Mouse (Mus musculus) inflammation-experienced regulatory T-cells (primary cell): ENCODE results near the gene Gm9507. TPM values are rescaled to one million over a fixed set of nuclear protein-coding genes. Genes with fewer than 3 reads are reported as not detected.

ENCODE experiments used
- polyA plus RNA-seq, 2 experiments: library from polyadenylated mRNA; unstranded; fragments of 100-300 nt; shearing (Covaris generic); gene quantifications; one replicate each; pipeline ENCODE4 v1.2.1; 2017

The Gm9507 gene
- polyA plus RNA-seq = not detected

DNA sequence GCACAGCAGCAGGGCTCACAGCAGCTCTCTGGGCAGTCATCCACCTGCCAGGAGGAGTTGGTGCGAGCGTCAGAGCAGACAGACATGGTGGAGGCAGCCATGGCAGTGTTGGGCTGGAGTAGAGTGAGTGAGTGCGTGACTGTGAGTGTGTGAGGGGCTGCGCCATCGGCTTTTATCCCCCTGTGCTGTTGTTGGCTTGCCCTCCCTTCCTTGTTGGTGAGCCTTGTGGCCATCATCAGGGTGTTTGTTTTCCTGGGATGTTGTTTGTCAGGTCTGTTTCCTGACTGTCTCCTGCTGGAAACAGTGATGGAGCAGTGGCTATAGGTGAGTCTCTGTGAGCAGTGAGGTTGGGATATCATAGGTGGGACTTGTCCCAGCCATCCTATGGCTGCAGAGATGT, at the start of gene Gm9507:
Gm9507 (minus strand) TSS at position 101 of the 400 bp plus-strand sequence.

DNA sequence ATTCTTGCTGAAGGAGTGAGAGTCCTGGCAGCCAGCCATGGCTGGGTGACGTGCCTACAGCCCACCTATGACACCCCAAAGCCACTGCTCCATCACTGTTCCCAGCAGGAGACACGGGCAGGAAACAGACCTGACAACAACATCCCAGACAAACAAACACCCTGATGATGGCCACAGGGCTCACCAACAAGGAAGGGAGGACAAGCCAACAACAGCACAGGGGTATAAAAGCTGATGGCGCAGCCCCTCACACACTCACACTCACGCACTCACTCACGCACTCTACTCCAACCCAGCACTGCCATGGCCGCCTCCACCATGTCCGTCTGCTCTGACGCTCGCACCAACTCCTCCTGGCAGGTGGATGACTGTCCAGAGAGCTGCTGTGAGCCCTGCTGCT, 40.9 kb upstream of the Gm9507 start, which contains the start of gene Gm10318:
Gm10318 (plus strand) TSS at position 301 of the 400 bp plus-strand sequence.

GRCm38 (mm10) chr10:77846503-77846902, 34.9 kb upstream of the Gm9507 start, which contains the start of gene Gm36176:
Gm36176 (plus strand) TSS chr10:77846803.

GRCm38 (mm10) chr10:77835647-77836046, 24.0 kb upstream of the Gm9507 start, which contains the start of gene Krtap10-10:
Krtap10-10 (plus strand) TSS chr10:77835947.

GRCm38 (mm10) chr10:77826951-77827350, 15.3 kb upstream of the Gm9507 start, which contains the start of gene Krtap10-4:
Krtap10-4 (minus strand) TSS chr10:77827095.

GRCm38 (mm10) chr10:77814382-77814781, 2.7 kb upstream of the Gm9507 start, which contains the start of gene Gm2696:
Gm2696 (plus strand) TSS chr10:77814682.

DNA sequence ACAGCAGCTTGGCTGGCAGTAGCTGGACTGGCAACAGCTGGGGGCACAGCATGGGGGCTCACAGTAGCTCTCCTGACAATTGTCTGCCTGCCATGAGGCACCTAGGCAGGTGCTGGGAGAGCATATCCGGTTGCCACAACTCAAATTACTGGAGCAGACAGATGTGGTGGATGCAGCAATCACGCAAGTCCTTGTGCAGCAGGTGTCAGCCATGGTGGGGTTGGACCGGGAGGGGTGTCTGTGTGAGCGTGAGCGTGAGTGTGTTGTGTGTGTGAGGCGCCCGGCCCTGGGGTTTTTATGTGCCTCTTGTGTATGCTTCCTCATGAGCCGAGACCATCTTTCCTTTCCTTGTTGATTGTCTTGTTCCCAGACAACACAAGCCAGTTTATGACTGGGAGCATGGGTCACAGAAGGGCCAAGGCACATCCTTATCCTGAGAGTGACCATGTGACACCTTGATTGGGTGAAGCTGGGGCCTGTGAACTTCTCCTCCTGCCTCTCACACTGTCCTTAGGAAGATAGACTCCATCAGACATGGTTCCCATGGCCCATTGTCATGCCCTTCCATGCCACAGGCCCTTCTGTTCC, 12.6 kb downstream of the Gm9507 start, which contains the start of gene Gm19668:
Gm19668 (minus strand) TSS at position 213 of the 588 bp plus-strand sequence.

GRCm38 (mm10) chr10:77794976-77795375, 16.7 kb downstream of the Gm9507 start, which contains the start of gene Gm9639:
Gm9639 (minus strand) TSS chr10:77795076.

DNA sequence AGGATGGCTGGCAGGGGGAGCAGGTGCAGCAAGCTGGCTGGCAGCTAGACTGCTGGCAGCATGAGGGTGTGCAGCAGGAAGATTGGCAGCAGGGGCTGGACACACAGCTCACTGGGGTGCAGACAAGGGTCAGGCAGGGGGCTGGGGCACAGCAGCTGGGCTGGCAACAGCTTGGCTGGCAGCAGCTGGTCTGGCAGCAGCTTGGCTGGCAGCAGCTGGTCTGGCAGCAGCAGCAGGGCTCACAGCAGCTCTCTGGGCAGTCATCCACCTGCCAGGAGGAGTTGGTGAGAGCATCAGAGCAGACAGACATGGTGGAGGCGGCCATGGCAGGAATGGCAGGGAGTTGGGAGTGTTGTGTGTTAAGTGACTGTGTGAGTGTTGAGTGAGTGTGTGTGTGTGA, 23.8 kb downstream of the Gm9507 start, which contains the start of gene Gm7137:
Gm7137 (minus strand) TSS at position 325 of the 400 bp plus-strand sequence.

DNA sequence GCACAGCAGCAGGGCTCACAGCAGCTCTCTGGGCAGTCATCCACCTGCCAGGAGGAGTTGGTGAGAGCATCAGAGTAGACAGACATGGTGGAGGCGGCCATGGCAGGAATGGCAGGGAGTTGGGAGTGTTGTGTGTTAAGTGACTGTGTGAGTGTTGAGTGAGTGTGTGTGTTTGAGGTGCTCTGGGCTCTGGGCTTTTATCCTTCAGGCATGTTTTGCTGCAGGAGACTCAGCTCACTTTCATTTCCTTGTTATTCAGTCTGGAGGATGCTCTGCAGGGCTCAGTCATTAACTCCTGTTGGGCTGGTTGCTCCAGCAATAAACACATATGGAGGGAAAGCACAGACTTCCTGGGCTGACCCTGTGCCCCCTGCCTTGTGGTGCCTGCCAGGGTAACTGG, 29.2 kb downstream of the Gm9507 start, which contains the start of gene Gm3250:
Gm3250 (minus strand) TSS at position 101 of the 400 bp plus-strand sequence.

DNA sequence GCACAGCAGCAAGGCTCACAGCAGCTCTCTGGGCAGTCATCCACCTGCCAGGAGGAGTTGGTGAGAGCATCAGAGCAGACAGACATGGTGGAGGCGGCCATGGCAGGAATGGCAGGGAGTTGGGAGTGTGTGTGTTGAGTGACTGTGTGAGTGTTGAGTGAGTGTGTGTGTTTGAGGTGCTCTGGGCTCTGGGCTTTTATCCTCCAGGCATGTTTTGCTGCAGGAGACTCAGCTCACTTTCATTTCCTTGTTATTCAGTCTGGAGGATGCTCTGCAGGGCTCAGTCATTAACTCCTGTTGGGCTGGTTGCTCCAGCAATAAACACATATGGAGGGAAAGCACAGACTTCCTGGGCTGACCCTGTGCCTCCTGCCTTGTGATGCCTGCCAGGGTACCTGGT, 34.8 kb downstream of the Gm9507 start, which contains the start of gene Gm7138:
Gm7138 (minus strand) TSS at position 101 of the 400 bp plus-strand sequence.

GRCm38 (mm10) chr10:77771225-77771624, 40.4 kb downstream of the Gm9507 start, which contains the start of gene Gm3238:
Gm3238 (minus strand) TSS chr10:77771325.

Other genes with a start within 250 kb of the Gm9507 start
- 100 to 1,000 TPM in 1 of 2 experiments, 10 to 100 TPM in 1; 89.0 to 125 TPM for gene Pttg1ip, start 230.1 kb downstream of the Gm9507 start, polyA plus RNA-seq
- gene Sumo3, start 205.7 kb downstream of the Gm9507 start, polyA plus RNA-seq = 100 to 1,000 TPM in 1 of 2 experiments, 10 to 100 TPM in 1; 95.5 to 116 TPM
- gene Gm49325, start 205.6 kb downstream of the Gm9507 start, polyA plus RNA-seq = 1 to 10 TPM in 1 of 2 experiments, not detected in 1; 2.4 TPM
- 10 to 100 TPM; 44.0 to 51.5 TPM for gene Ube2g2, start 189.6 kb downstream of the Gm9507 start, polyA plus RNA-seq
- 1 to 10 TPM in 1 of 2 experiments, under 1 TPM in 1; 0.58 to 1.0 TPM for gene Tspear, start 125.3 kb downstream of the Gm9507 start, polyA plus RNA-seq
- gene Gm19402, start 121.1 kb downstream of the Gm9507 start, polyA plus RNA-seq = 1 to 10 TPM in 1 of 2 experiments, not detected in 1; 1.2 TPM
- under 1 TPM; 0.53 to 0.62 TPM for gene Gm9508, start 114.6 kb downstream of the Gm9507 start, polyA plus RNA-seq
- gene Gm10272, start 105.2 kb downstream of the Gm9507 start, polyA plus RNA-seq = not detected
- not detected for gene Gm10024, start 100.4 kb downstream of the Gm9507 start, polyA plus RNA-seq
- gene Gm10142, start 96.0 kb downstream of the Gm9507 start, polyA plus RNA-seq = not detected
- not detected for gene Krtap12-1, start 91.2 kb downstream of the Gm9507 start, polyA plus RNA-seq
- not detected for gene Gm10100, start 85.4 kb downstream of the Gm9507 start, polyA plus RNA-seq
- gene Gm18596, start 69.2 kb downstream of the Gm9507 start, polyA plus RNA-seq = not detected
- gene Gm9736, start 60.5 kb downstream of the Gm9507 start, polyA plus RNA-seq = under 1 TPM in 1 of 2 experiments, not detected in 1; 0.81 TPM
- gene Gm3233, start 52.2 kb downstream of the Gm9507 start, polyA plus RNA-seq = not detected
- gene Gm3238, start 40.5 kb downstream of the Gm9507 start, polyA plus RNA-seq = not detected
- gene Gm7138, start 34.9 kb downstream of the Gm9507 start, polyA plus RNA-seq = not detected
- not detected for gene Gm3250, start 29.3 kb downstream of the Gm9507 start, polyA plus RNA-seq
- 1 to 10 TPM in 1 of 2 experiments, not detected in 1; 1.3 TPM for gene Gm7137, start 23.6 kb downstream of the Gm9507 start, polyA plus RNA-seq
- gene Gm9639, start 16.8 kb downstream of the Gm9507 start, polyA plus RNA-seq = not detected
- not detected for gene Gm19668, start 12.7 kb downstream of the Gm9507 start, polyA plus RNA-seq
- not detected for gene Gm2696, start 2.8 kb upstream of the Gm9507 start, polyA plus RNA-seq
- not detected for gene Krtap10-4, start 15.3 kb upstream of the Gm9507 start, polyA plus RNA-seq
- under 1 TPM in 1 of 2 experiments, not detected in 1; 0.33 TPM for gene Krtap10-10, start 24.1 kb upstream of the Gm9507 start, polyA plus RNA-seq
- gene Gm36176, start 35.0 kb upstream of the Gm9507 start, polyA plus RNA-seq = not detected
- not detected for gene Gm10318, start 41.0 kb upstream of the Gm9507 start, polyA plus RNA-seq
- not detected for gene Gm3285, start 50.1 kb upstream of the Gm9507 start, polyA plus RNA-seq
- gene Lrrc3, start 90.7 kb upstream of the Gm9507 start, polyA plus RNA-seq = 1 to 10 TPM in 1 of 2 experiments, under 1 TPM in 1; 0.13 to 2.1 TPM
- gene Trpm2, start 158.7 kb upstream of the Gm9507 start, polyA plus RNA-seq = 1 to 10 TPM; 1.0 to 1.3 TPM
- gene 1810043G02Rik, start 166.7 kb upstream of the Gm9507 start, polyA plus RNA-seq = 10 to 100 TPM in 1 of 2 experiments, 1 to 10 TPM in 1; 7.9 to 10.6 TPM
- 10 to 100 TPM; 62.7 to 87.7 TPM for gene Pfkl, start 198.2 kb upstream of the Gm9507 start, polyA plus RNA-seq
- 1 to 10 TPM in 1 of 2 experiments, under 1 TPM in 1; 0.37 to 1.2 TPM for gene Dnmt3l, start 230.1 kb upstream of the Gm9507 start, polyA plus RNA-seq
- gene Aire, start 231.8 kb upstream of the Gm9507 start, polyA plus RNA-seq = 1 to 10 TPM in 1 of 2 experiments, not detected in 1; 1.2 TPM